Comparison of ENCODE assay signal across 28 mouse cellular contexts in genomic region chr3:143786889-143787288, GRCm38 (mm10).
A peak's percentile ranks its signal among the peaks of the same experiment; 100 is the strongest.
DNase-seq lines count a peak whose midpoint lies in the region; ATAC-seq and TF ChIP-seq lines count a peak whose summit lies in the region.
"Had no signal": no experiment of that assay in that cellular context is flagged by ENCODE, and none has a peak within 500 bp of the region (broad histone marks: within the 10 kb centered on the region; RNA-seq: fewer than 3 reads in every experiment).

No protein-coding gene starts in this region.

- H3K9ac ChIP-seq in midbrain, embryonic 11.5 days (ENCODE audit: low read length) = no peak overlapping the region
- no peak overlapping the region for H3K9ac ChIP-seq in midbrain, postnatal 0 days (replicated peaks; ENCODE audit: low read length, poor library complexity, severe bottlenecking)
- no peak overlapping the region for H3K9ac ChIP-seq in intestine, embryonic 14.5 days (ENCODE audit: low read length)
- no peak overlapping the region for H3K9ac ChIP-seq in intestine, embryonic 16.5 days (ENCODE audit: low read depth, low read length)
- no peak overlapping the region for H3K9ac ChIP-seq in forebrain, embryonic 13.5 days
- H3K9ac ChIP-seq: embryonic facial prominence, embryonic 13.5 days; embryonic facial prominence, embryonic 15.5 days; forebrain, embryonic 12.5 days; forebrain, embryonic 15.5 days; forebrain, postnatal 0 days had no signal

- ATAC-seq in midbrain, embryonic 11.5 days (ENCODE audit: low FRiP score) = no peak
- no peak for ATAC-seq in midbrain, postnatal 0 days (ENCODE audit: low FRiP score)
- 0 out of 2 replicates have a peak, but pooled peaks have one; percentile 19 for ATAC-seq in intestine, embryonic 14.5 days (replicated peaks; ENCODE audit: low FRiP score, low TSS enrichment, low read depth)
- ATAC-seq in intestine, embryonic 16.5 days = peak; percentile 96
- no peak for ATAC-seq in forebrain, embryonic 13.5 days
- ATAC-seq: activated CD4-positive, CD25-positive, alpha-beta regulatory T cell, adult 4 months; CD4-positive, CD25-positive, alpha-beta regulatory T cell, adult 4 months; forebrain, embryonic 15.5 days; forebrain, postnatal 0 days; Patski had no signal

- no peaks in the 10 kb centered on the region for H3K4me1 ChIP-seq in midbrain, embryonic 11.5 days (ENCODE audit: control insufficient read depth, insufficient read depth, low read length)
- no peaks in the 10 kb centered on the region; the same call in 1 of the 2 replicates for H3K4me1 ChIP-seq in midbrain, postnatal 0 days (ENCODE audit: insufficient read depth, low read length)
- H3K4me1 ChIP-seq in intestine, embryonic 14.5 days (replicated peaks; ENCODE audit: control insufficient read depth, insufficient read depth, low read length) = peaks cover 7% of the 10 kb centered on the region
- H3K4me1 ChIP-seq in intestine, embryonic 16.5 days (ENCODE audit: control insufficient read depth, insufficient read depth, low read length) = no peaks in the 10 kb centered on the region
- peaks cover 15% of the 10 kb centered on the region for H3K4me1 ChIP-seq in embryonic facial prominence, embryonic 10.5 days
- H3K4me1 ChIP-seq in forebrain, embryonic 13.5 days = peaks cover 11% of the 10 kb centered on the region
- H3K4me1 ChIP-seq: embryonic facial prominence, embryonic 15.5 days had no signal

- no peaks in the 10 kb centered on the region for H3K36me3 ChIP-seq in midbrain, embryonic 11.5 days (ENCODE audit: control insufficient read depth, insufficient read depth, low read length)
- no peaks in the 10 kb centered on the region for H3K36me3 ChIP-seq in midbrain, postnatal 0 days (ENCODE audit: insufficient read depth, low read length)
- no peaks in the 10 kb centered on the region for H3K36me3 ChIP-seq in intestine, embryonic 14.5 days (ENCODE audit: control insufficient read depth, insufficient read depth, low read length)
- H3K36me3 ChIP-seq in intestine, embryonic 16.5 days (ENCODE audit: control insufficient read depth, insufficient read depth, low read length) = no peaks in the 10 kb centered on the region
- H3K36me3 ChIP-seq in embryonic facial prominence, embryonic 10.5 days (replicated peaks) = no peaks in the 10 kb centered on the region
- H3K36me3 ChIP-seq in forebrain, embryonic 13.5 days (ENCODE audit: poor library complexity, severe bottlenecking) = no peaks in the 10 kb centered on the region
- H3K36me3 ChIP-seq: embryonic facial prominence, embryonic 13.5 days; embryonic facial prominence, embryonic 15.5 days; forebrain, embryonic 10.5 days; forebrain, embryonic 12.5 days; forebrain, embryonic 15.5 days; G1E had no signal

- TF ChIP-seq CTCF in midbrain, postnatal 0 days (IDR thresholded peaks at IDR 0.05) = no peak

- H3K9me3 ChIP-seq in midbrain, embryonic 11.5 days (ENCODE audit: control insufficient read depth, low read length) = no peaks in the 10 kb centered on the region
- H3K9me3 ChIP-seq in midbrain, postnatal 0 days (ENCODE audit: low read length) = no peaks in the 10 kb centered on the region
- H3K9me3 ChIP-seq in intestine, embryonic 14.5 days (ENCODE audit: control insufficient read depth, low read length) = no peaks in the 10 kb centered on the region
- H3K9me3 ChIP-seq in intestine, embryonic 16.5 days (ENCODE audit: control insufficient read depth, low read length) = no peaks in the 10 kb centered on the region
- H3K9me3 ChIP-seq in embryonic facial prominence, embryonic 10.5 days = no peaks in the 10 kb centered on the region
- H3K9me3 ChIP-seq in forebrain, embryonic 13.5 days (replicated peaks) = no peaks in the 10 kb centered on the region
- H3K9me3 ChIP-seq: embryonic facial prominence, embryonic 13.5 days; embryonic facial prominence, embryonic 15.5 days; forebrain, embryonic 10.5 days; forebrain, embryonic 12.5 days; forebrain, embryonic 15.5 days had no signal

- peak; percentile 53 for DNase-seq in midbrain, embryonic 11.5 days (ENCODE audit: low spot score, missing footprints)
- no peak for DNase-seq in midbrain, postnatal 0 days (ENCODE audit: low spot score)
- no peak for DNase-seq in intestine, embryonic 14.5 days (ENCODE audit: low spot score)
- no peak for DNase-seq in embryonic facial prominence, embryonic 10.5 days (ENCODE audit: low spot score)
- no peak for DNase-seq in urinary bladder, postnatal 36 days (ENCODE audit: low spot score in 2 of 2)
- DNase-seq: adrenal gland, adult 8-10 months; adrenal gland, postnatal 14 days; adrenal gland, postnatal 36 days; B cell, adult 2 months; cerebellum, adult 11-12 months; cerebellum, adult 2 months; cerebellum, adult 9-10 months; cerebellum, postnatal 10 days; cerebellum, postnatal 25 days; forebrain, postnatal 0 days had no signal

- H3K4me2 ChIP-seq in midbrain, embryonic 11.5 days = no peak overlapping the region
- no peak overlapping the region for H3K4me2 ChIP-seq in midbrain, postnatal 0 days (ENCODE audit: low read depth, low read length, poor library complexity, severe bottlenecking)
- H3K4me2 ChIP-seq in intestine, embryonic 14.5 days (ENCODE audit: low read length) = no peak overlapping the region
- H3K4me2 ChIP-seq in intestine, embryonic 16.5 days (ENCODE audit: low read depth, low read length) = no peak overlapping the region
- no peak overlapping the region for H3K4me2 ChIP-seq in forebrain, embryonic 13.5 days
- H3K4me2 ChIP-seq: embryonic facial prominence, embryonic 13.5 days; embryonic facial prominence, embryonic 15.5 days; forebrain, embryonic 12.5 days; forebrain, embryonic 15.5 days had no signal

- 90% methylated on average over 8 of the region's 8 CpGs for WGBS in midbrain, embryonic 11.5 days
- 97% methylated on average over 8 of the region's 8 CpGs for WGBS in midbrain, postnatal 0 days
- 86% methylated on average over 8 of the region's 8 CpGs for WGBS in intestine, embryonic 14.5 days
- WGBS in intestine, embryonic 16.5 days = 77% methylated on average over 8 of the region's 8 CpGs
- 94% methylated on average over 8 of the region's 8 CpGs for WGBS in embryonic facial prominence, embryonic 10.5 days
- 96% methylated on average over 8 of the region's 8 CpGs for WGBS in forebrain, embryonic 13.5 days

- no peak overlapping the region for H3K27ac ChIP-seq in midbrain, embryonic 11.5 days (ENCODE audit: low read depth, low read length)
- H3K27ac ChIP-seq in midbrain, postnatal 0 days (ENCODE audit: low read depth, low read length) = no peak overlapping the region
- H3K27ac ChIP-seq in intestine, embryonic 14.5 days (ENCODE audit: low read depth) = no peak overlapping the region
- H3K27ac ChIP-seq in intestine, embryonic 16.5 days (ENCODE audit: low read length) = no peak overlapping the region
- H3K27ac ChIP-seq in embryonic facial prominence, embryonic 10.5 days (replicated peaks) = no peak overlapping the region
- no peak overlapping the region for H3K27ac ChIP-seq in forebrain, embryonic 13.5 days
- H3K27ac ChIP-seq: embryonic facial prominence, embryonic 13.5 days; embryonic facial prominence, embryonic 15.5 days; forebrain, embryonic 10.5 days; forebrain, embryonic 12.5 days; forebrain, embryonic 15.5 days had no signal

- no peak overlapping the region for H3K4me3 ChIP-seq in midbrain, embryonic 11.5 days (ENCODE audit: low read depth, low read length)
- H3K4me3 ChIP-seq in midbrain, postnatal 0 days (ENCODE audit: low read depth, low read length) = no peak overlapping the region
- no peak overlapping the region for H3K4me3 ChIP-seq in intestine, embryonic 14.5 days (ENCODE audit: low read depth, low read length)
- H3K4me3 ChIP-seq in intestine, embryonic 16.5 days (ENCODE audit: low read length) = no peak overlapping the region
- no peak overlapping the region for H3K4me3 ChIP-seq in embryonic facial prominence, embryonic 10.5 days
- H3K4me3 ChIP-seq in forebrain, embryonic 13.5 days = no peak overlapping the region
- H3K4me3 ChIP-seq: embryonic facial prominence, embryonic 13.5 days; embryonic facial prominence, embryonic 15.5 days; erythroblast, embryonic 14.5 days; forebrain, embryonic 10.5 days; forebrain, embryonic 12.5 days; forebrain, embryonic 15.5 days had no signal

- H3K27me3 ChIP-seq in midbrain, embryonic 11.5 days (ENCODE audit: control insufficient read depth, insufficient read depth, low read length) = no peaks in the 10 kb centered on the region
- H3K27me3 ChIP-seq in midbrain, postnatal 0 days (ENCODE audit: insufficient read depth, low read length) = no peaks in the 10 kb centered on the region
- H3K27me3 ChIP-seq in intestine, embryonic 14.5 days (replicated peaks; ENCODE audit: control insufficient read depth, insufficient read depth, low read length) = no peaks in the 10 kb centered on the region
- H3K27me3 ChIP-seq in intestine, embryonic 16.5 days (replicated peaks; ENCODE audit: control insufficient read depth, insufficient read depth, low read length) = no peaks in the 10 kb centered on the region
- H3K27me3 ChIP-seq in embryonic facial prominence, embryonic 10.5 days (replicated peaks; ENCODE audit: low read depth, poor library complexity, severe bottlenecking) = no peaks in the 10 kb centered on the region
- no peaks in the 10 kb centered on the region for H3K27me3 ChIP-seq in forebrain, embryonic 13.5 days
- H3K27me3 ChIP-seq: CH12.LX; embryonic facial prominence, embryonic 13.5 days; embryonic facial prominence, embryonic 15.5 days; forebrain, embryonic 12.5 days; forebrain, embryonic 15.5 days; Patski had no signal

Comparison
In these comparisons a context has a peak if more than half of its experiments do, and no peak if none do; other contexts are left out.
1. ATAC-seq: peak in intestine, embryonic 14.5 days (single experiment) and intestine, embryonic 16.5 days (single experiment); none in midbrain, embryonic 11.5 days (single experiment), midbrain, postnatal 0 days (single experiment) and forebrain, embryonic 13.5 days (single experiment).